Mouse (Mus musculus) cerebellum, adult 9-10 months (tissue): Measurements from ENCODE around the gene Fgf10.

Source experiments
- DNase-seq: peaks from one replicate; pipeline ENCODE4 v3.0.0; 2022

The Fgf10 gene

DNA sequence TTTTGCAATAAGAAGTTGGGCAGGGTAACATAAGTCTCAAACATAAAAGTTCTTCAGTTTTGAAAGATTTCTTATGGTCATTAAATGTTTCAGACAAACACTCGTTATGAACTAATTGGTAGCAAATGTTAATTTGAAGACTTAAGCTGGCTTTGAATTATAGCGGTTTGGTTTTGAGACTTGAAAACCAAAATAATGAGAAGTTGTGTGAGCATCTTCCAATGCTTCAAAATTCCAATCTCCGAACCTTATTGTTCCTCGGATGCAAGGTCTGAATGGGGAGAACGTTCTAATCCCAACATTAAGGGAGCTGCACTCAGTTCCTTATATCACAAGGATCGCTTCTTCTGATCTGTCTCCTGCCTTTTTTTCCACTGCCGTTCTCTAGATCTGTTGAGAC lies at the start of gene Fgf10:
Fgf10 (plus strand) TSS at position 301 of the 400 bp plus-strand sequence.
- no peak for DNase-seq

DNA sequence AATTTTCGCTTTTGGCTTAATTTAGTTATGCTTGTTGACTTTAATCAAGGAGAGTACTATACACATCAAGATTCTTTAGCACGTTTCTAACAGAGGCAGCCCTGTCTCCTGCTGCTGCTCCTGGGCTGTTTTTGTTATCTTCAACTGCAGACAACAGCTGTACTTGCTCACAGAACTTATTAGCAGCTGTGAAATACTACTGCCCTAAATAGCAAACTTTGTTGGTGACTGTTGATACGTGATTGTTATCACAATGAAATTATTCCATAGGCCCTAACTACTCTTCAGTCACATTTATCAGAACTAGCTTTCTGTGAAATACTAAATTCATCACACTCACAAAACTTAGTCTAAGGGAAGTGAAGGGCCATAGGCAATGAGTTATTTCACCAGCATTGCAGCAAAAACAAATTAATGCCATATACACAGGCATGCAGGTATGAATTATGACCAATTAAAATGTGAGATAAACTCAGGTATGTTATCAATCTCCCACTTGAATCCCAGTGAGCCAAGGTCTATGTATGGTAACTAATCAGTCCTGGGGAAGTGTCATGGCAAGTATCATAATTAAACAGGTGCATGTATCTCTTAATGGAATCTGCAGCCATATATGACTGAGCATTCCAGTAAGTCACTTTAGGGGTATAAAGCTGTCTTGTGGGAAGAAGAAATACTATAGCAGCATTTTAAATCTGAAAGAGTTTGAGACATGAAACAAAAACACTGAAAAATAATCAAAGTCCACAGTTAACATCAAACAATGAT lies 39.7 kb upstream of the Fgf10 start:
- no peak for DNase-seq

- DNase-seq, result no peak
Measured at GRCm38 (mm10) chr13:118631500-118631899, 38.1 kb upstream of the Fgf10 start.

GRCm38 (mm10) chr13:118636047-118636446 lies 33.5 kb upstream of the Fgf10 start:
- no peak for DNase-seq

- DNase-seq, result no peak
Measured at GRCm38 (mm10) chr13:118642585-118642984, 27.0 kb upstream of the Fgf10 start.

DNA sequence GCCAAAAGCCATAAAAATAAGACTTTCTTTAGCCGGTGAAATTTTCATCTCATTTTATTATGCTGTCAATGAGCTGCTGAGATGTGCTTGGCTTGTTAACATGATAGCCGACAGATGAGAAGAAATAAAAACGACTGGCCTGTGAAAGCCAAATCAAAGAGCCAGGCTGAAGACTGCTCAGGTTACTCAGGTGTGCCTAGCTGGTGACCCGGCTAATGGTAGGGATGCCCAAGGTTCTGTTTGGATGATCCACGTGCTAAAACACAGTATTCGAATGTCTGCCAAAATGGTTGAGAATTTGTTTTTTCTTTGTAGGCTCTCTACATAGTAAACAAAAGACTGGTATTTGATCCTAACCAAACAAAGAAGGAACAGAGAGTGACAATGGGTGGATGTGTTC lies 26.5 kb upstream of the Fgf10 start:
- DNase-seq, result no peak

DNA sequence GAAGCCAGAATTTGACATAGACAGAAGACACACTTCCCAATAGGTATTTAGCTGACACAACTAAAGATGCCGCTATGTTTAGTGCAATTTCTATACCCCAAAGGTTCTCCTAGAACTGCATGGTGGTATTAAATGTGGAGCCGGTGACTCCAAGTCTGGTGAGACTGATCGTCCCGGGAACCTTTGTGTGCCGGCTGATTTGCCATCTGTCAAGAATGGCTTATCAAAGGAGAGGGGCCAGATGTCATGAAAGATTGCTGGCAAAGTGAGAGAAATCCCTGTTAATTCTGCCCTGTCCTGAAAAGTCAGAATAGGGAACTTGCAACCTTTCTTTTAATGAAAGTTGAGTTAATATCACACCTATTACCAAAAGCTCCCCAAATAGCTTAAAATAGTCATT lies 12.6 kb upstream of the Fgf10 start:
- DNase-seq, result no peak

GRCm38 (mm10) chr13:118658031-118658430 lies 11.6 kb upstream of the Fgf10 start:
- no peak for DNase-seq

- no peak for DNase-seq
Measured at GRCm38 (mm10) chr13:118658608-118659326, 10.8 kb upstream of the Fgf10 start.

- DNase-seq, result no peak
Measured at GRCm38 (mm10) chr13:118661664-118662063, 7.9 kb upstream of the Fgf10 start.

- no peak for DNase-seq
Measured at GRCm38 (mm10) chr13:118664901-118665300, 4.7 kb upstream of the Fgf10 start.

GRCm38 (mm10) chr13:118679228-118679627 lies 9.6 kb downstream of the Fgf10 start:
- DNase-seq, result no peak

GRCm38 (mm10) chr13:118693049-118693448 lies 23.5 kb downstream of the Fgf10 start:
- DNase-seq, result no peak

- no peak for DNase-seq
Measured at GRCm38 (mm10) chr13:118695103-118695502, 25.5 kb downstream of the Fgf10 start.

- DNase-seq, result no peak
Measured at GRCm38 (mm10) chr13:118703727-118704126, 34.1 kb downstream of the Fgf10 start.

DNA sequence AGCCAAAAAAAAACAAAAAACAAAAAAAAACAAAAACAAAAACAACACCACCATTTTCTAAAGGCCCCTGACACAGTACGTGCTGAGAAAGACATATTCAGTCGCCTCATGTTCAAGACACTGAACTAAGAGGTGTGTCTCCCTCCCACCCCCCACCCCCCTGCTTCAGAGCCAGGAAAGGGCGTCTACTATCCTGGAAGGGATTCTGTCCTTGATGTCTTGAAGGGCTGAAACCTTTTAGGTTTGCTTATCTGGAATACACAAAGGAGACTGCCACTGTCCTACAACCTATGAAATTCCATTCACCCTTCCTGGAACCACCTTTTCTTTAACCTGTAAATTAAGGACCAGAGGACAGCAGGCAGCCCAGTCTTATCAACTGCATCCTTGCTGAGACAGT lies 36.1 kb downstream of the Fgf10 start:
- DNase-seq, result no peak

- DNase-seq, result no peak
Measured at GRCm38 (mm10) chr13:118709912-118710311, 40.3 kb downstream of the Fgf10 start.

- DNase-seq, result no peak
Measured at GRCm38 (mm10) chr13:118713626-118714150, 44.1 kb downstream of the Fgf10 start.

DNA sequence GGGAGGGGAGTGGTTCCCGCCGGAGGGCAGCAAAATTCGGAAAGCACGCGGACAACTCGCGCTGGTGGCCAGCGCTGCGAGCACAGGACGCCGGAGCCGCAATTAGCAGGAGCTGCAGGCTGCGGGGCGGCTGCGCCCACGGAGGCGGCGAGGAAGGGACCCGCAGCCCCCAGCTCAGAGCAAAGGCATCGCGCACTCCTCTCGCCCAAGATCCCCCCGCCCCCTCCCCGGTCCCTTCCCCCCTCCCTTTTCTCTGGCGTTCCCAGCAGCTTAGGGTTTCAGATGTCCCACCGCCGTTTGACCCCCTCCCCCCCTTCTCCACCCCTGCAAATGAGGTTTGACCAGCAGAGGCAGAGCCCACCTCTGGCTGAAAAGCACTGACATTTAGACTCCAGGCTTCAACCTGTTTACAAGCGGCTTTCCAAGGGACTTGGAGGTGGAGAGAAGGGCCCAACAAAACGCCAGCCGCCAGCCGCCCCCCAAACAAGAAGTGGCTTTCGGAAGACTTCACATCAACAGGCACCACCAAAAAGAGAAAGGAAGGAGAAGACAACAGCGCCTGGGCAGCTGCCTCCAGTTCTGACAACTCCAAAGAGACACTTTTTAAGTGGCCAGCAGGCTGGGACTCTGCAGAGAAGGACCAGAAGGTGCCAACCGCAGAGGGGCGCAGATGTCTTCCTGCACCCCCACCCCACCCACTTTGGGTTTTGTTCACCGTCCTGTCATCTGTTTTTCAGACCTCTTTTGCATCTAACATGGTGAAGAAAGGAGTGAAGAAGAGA lies 44.9 kb downstream of the Fgf10 start:
- DNase-seq, result no peak

DNA sequence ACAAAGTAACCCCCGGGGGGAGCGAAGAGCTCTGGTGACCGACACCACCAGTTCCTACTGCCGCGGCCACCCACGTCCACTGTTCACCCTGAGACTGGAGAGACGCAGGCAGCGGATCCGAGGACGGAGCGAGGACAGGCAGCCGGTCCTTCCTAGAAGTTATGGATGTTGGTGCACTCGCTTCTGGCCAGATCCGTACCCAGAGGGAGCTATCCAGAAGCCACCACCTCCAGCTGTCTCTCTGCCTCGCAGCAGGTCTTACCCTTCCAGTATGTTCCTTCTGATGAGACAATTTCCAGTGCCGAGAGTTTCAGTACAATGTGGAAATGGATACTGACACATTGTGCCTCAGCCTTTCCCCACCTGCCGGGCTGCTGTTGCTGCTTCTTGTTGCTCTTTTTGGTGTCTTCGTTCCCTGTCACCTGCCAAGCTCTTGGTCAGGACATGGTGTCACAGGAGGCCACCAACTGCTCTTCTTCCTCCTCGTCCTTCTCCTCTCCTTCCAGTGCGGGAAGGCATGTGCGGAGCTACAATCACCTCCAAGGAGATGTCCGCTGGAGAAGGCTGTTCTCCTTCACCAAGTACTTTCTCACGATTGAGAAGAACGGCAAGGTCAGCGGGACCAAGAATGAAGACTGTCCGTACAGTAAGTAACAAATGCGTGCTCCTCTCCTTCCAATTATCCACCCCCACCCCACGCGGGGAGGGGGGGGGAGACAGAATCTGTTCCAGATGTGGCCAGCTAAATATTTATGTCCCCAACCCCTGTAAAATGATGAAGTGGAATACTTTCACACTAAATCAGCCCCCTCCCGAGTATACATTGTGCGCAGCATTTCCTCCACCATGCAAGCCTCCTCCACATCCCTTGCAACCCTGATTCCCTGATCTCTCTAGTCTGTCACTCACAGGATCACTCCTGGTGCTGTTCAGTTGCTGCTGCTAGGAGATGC lies 45.8 kb downstream of the Fgf10 start:
- DNase-seq, result no peak

DNA sequence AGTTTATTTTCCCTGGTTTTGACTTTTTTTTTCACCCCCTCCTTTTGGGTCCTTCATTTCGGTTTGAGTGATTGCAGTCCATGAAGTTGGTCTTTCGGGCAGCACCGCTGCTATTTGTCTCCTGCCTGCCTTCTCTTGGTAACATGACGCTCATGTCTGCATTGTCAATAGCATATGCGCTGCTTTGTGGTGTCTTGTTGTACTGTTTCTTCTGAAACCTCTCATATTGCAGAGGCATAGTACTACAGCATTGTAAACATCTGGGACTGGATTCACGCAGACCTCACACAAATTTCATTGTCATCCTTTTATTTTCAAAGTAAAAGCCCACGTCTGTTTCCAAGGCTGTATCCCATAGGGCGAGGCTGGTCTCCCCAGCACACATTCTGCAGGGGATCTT lies 46.7 kb downstream of the Fgf10 start:
- DNase-seq, result no peak

- no peak for DNase-seq
Measured at GRCm38 (mm10) chr13:118716726-118717125, 47.1 kb downstream of the Fgf10 start.
